Mouse (Mus musculus): ENCODE measurements around the gene Grap2.

- TF ChIP-seq POLR2A (IDR thresholded peaks at IDR 0.05; ENCODE audit: borderline replicate concordance, extremely low read depth, insufficient read depth, insufficient read length, poor library complexity, severe bottlenecking) (no peak), CTCF (IDR thresholded peaks at IDR 0.05; ENCODE audit: borderline replicate concordance, extremely low read depth, insufficient read depth, insufficient read length) (no peak)
Observed at GRCm38 (mm10) chr15:80538671-80539340, 33.6 kb upstream of the Grap2 start.

All from brain, embryonic 14.5 days (tissue).